Mouse (Mus musculus) layer of hippocampus, postnatal 25 days (tissue): ENCODE measurements around the gene Pomt2. TPM values are rescaled to one million over a fixed set of nuclear protein-coding genes. Genes with fewer than 3 reads are reported as not detected.
"Not testable (repeated sequence)": the region's sequence is repeated elsewhere in the genome, so short reads cannot be mapped to it uniquely, and the experiment has no call there.

ENCODE experiments used
- DNase-seq, 2 experiments: peaks; one replicate each; pipeline ENCODE4 v3.0.0; 2022; ENCODE audit warnings: mixed read lengths in 2 of 2, low spot score in 1 of 2; ENCODE audit errors: extremely low spot score in 1 of 2
- total RNA-seq, 2 experiments: library from RNA; stranded (reverse); gene quantifications; 2 replicates each; pipeline ENCODE4 v1.2.3; 2021

The Pomt2 gene
- total RNA-seq = 10 to 100 TPM; 17.5 to 19.2 TPM

DNA sequence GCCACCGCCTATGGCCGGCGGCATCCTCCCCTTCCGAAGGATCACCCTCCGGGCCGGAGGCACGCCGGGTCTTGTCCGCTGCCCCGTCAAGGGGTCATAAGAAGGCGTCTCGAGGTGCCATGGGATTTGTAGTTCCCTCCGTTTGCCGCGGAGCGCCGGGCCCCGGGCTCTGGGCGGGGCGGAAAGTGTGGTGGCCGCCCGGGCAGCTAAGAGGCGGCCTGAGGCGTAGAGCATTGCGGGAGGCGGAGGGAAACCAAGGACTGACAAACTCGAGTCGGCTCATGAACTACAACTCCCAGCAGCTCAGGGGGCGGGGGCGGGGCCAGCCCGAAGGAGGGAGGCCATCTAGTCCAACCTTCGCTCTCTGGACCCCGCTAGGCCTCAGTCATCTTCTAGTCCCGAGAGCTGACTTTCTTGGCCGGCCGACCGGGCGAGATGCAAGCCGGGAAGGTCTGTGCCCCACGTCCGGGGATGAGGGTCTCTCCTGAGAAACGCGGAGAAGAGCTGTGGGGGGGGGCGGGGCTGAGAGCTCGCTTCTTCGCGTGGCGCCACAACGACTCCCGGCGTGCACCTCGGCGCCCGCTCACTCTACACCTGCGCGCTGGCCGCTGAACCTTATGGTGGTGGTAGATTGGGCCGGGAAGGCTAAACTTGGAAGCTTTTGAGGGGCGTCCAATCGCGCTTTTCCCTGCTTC is at the start of gene Pomt2:
Pomt2 (minus strand) TSS at position 574 of the 695 bp plus-strand sequence.
- DNase-seq = peak; percentile 70 to 80

DNA sequence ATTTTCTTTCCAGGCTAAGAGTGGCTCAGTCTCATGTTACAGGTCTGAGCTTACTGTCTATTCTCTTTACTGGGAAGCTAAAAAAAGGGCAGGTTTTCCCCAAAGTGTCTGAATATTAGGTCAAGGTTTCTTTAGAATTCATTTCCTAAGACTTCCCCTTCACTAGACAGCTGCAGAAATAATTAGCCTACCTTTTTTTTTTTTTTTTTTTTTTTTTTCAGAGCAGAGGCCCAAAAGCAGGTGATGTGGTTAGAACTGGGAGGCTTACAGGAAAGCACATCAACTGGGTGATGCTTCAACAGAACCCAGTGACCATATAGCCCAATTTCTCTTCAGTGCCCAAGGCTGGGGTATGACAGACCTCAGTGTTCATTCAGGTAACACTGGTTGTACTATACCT is 48.5 kb upstream of the Pomt2 start:
- DNase-seq = no peak

DNA sequence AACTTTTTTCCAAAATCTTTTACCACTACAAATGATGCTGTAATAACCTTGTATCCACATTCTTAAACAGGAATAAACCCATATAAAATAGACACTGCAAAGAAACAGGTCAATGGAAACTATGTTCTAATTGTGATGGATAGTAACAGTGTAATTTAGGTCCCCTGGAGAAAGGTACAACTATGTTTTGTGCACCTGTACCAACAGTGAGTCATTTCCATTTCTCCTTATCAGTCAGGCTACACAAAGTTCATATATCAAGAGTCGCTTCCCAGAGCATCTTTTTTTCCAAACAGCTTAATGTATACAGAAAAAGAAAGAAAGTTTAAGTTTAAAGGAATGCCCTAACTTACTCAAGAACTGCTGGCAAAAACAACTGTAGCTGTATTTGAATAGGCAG is 47.3 kb upstream of the Pomt2 start:
- no peak for DNase-seq

DNA sequence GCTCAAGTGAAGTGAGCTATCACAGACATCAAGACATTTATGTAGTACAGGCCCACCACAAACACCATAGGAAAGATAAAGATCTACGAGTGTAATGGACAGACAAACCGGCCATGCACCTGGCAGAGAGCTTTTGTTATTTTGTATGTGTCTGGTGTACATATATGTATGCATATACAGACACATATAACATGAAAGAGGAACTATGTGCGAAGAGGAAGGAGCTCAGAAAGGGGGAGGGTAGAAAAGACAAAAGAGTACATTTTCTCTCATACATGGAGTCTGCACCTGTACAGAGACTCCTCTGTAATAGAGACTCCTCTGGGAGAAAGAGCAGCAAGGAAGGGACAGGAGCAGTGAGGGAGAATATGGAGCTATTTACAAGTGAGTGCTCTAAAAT is 45.2 kb upstream of the Pomt2 start:
- no peak for DNase-seq

DNA sequence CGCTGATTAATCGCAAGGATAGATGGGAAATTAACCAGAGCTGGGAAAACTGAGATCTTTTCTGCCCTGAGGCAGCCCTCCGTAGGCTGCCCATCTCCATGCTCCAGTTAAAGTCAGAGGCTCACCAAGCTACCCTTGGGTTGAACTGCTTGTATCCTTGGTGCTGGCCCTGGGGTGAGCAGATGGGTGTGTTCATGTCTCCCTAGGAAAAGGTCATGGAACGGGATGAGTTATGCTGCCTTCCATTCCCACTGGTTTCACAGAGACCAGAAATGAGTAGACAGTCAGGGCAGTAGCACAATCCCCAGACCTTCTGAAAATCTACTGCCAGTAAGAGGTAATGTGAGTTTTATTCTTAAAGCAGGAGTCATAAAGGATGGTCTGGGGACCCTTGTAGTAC is 29.9 kb upstream of the Pomt2 start:
- no peak for DNase-seq

DNA sequence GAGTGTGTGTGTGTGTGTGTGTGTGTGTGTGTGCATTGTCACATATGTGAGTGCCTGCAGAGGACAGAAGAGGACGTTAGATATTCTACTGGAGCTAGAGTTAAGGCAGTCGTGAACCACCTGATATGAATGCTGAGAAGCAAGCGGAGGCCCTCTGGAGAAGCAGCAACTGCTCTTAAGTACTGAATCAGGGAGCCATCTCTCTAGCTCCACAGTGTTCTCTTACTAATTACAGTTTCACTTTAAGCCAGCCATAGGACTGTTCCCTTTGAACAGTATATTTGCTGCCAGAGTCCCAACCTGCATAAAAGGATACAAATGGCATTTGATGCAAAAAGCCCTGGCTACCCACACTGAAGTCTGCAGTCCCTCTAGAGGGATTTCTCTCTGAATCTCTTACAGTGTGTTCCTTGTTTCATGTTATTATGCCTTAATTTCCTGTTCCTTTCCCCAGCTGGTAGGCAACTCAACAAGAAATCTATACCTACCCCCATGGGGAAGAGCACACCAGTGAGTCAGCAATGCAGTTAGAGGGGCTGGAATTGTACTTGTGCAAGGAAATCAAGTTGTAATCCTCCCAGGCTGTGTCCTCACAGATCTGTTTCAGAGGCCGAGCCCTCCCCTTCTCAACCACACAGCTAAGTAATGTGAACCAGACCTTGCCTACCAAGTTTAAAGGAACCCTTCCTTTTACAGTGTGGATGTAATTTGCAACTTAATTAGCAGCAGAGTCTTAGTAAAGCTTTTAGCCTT is 27.6 kb upstream of the Pomt2 start:
- no peak for DNase-seq

DNA sequence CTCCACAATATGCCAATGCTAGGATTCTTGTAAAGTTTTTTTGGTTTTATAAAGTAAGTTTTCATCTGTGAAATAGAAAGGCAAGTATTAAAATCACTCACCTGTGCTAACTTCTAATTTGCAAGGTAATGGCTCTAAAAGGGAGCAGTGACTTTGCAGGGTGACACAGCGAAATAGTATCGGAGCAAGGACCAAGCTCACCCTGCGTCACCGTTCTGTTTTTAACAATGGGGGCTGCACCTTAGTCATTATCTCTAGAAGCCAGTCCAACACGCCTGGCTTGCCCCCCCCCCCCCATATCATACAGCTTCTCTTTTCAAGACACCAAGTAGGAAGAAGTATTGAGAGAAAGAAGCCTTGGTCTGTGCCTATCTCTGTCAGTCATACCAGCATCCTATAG is 13.0 kb upstream of the Pomt2 start:
- DNase-seq = no peak

DNA sequence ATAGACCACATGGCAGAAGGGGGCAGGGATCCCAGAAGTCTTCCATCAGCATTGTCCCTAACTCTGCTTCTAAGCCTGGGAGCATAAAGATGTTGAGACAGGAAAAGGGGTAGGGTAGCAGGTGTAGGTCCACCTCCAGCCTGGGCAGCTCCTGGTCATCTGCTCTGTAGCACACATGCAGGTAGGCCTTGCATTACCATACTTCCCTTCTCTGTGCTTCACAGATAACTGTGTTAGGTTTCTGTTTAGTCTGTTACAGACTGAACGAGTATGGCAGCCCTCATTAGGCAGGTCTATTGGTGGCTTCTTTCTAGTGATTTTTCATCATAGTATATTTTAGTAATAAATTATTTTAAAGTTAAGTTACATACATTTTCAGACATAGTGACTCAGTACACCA is 12.5 kb upstream of the Pomt2 start:
- no peak for DNase-seq

DNA sequence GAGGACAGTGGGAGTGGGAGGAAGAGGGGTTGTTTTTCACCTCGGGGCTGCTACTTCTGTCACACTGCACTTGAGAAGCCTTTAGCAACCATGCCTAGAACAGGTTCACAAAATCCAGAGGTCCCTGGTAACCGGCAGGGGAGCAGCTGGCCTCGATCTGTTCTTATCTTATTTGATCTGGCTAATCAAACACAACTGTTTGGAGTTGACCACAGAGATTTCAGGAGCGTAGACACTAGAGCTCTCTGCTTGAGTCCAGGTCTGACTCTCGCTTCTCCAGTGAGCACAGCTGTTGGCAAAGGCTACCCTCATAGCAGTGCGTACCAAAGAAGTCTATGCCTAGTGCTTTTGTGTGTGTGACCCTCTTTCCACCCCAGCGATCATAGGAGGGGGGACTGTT is 10.3 kb upstream of the Pomt2 start:
- no peak for DNase-seq

DNA sequence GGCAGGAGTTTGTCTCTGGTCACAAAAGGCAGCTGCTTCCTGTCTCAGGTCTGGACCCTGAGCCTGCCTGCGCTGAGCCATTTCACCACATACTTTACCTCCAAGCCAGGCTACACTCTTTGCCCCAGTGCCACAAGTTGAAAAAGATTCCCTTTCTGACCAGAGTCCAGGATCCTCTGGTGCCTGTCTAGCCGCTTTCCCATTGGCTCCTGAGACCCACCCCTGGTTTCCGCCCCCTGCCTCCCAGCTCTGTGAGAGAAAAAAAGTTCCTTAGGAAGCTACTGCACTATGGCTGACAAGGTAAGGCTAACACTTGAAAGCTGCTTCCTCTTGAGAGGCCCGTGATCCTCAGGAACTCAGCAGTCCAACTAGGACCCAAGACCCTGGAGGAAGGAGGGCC is 9.6 kb upstream of the Pomt2 start:
- no peak for DNase-seq

DNA sequence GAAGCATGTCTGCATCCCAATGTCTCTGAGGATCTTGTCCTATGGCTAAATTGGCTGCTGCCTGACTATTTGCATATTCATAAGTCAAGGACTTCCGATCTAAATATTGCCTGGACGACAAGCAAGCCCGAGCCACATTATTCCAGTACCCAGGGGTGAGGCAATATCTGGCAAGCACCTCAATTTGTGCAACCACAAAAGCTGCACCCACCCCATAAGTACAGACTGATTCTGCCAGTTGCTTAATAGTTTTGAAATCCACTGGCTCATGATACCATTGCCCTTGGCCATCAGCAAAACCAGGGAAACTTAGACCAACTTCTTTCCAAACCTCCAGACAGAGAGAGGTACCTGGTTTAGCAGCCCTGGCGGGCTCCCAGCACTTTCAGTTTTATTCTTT is 6.7 kb upstream of the Pomt2 start:
- not testable (repeated sequence) for DNase-seq

DNA sequence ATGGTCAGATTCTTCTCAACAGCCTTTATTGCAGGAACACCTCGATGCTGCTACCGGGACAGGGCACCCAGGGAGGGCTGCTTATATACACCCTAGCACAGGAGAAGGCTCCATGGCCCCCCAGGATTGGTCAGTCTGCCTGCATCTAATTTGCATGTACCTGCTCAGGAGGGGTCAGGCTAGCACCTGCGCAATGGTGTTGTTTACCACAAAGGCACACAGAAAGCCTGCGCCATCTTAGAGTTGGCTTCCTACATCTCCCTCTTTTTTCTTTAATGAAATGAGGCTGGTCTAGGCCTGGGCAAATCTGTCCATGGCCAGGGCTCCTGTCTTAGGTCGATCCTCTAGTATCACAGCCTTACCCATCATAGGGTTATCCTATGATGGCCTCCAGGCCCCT is 1.7 kb upstream of the Pomt2 start:
- no peak for DNase-seq

DNA sequence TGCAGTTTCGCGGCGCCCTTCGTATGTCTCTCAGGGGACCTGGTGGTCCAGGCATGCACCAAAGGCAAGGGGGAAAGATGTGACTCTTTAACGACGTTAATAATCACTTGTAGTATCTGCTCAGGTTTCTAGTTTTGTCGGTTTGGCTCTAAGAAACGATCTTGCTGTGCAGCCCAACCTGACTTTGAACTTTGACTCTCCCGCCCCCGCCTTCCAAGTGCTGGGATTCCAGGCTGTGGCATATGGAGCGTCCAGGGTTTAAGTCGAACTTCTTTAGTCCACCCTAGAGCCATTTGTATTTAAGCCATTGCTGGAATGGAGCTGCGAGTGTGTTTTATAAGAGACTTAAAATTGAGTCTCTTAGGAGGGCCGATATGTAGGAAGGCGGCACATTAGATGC is 368 bp upstream of the Pomt2 start:
- DNase-seq = no peak

DNA sequence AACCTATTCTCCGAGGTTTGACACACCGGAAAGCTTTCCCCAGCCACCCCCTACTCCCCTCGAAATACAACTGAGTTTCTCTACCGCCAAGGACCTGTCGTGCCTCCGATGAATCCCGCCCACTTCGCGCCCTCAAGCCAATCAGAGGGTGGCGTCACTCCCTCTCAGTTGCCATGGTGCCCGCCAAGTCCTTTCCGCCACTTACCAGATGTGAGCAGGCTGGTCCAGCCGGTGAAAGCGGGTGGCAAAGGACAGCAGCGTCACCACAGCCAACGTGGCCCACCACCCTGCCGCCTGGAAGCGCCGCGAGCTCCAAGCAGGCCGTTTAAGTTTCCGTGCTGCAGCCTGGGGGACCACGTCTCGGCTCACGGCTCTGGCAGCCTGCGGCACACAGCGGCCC is 802 bp downstream of the Pomt2 start, which contains the start of gene Gstz1:
Gstz1 (plus strand) TSS at position 200 of the 400 bp plus-strand sequence.
- peak; percentile 72 to 79 for DNase-seq

DNA sequence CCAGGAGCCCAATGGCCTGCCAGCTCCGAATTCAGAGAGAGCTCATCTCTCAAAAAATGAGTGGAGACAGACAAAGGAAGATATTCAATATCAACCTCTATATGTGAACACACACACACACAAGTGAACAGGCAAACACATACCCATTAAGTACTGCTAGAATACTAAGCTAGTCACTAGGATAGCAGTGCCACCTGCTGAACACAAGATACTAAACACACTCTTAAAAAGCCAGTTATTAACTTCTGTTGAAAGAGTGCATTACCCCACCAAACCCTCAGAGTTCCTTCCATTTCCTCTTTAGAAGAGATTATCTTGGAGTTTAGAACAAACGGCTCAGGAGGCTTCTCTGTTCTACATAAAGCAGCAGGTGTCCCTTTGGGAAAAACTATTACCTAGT is 5.6 kb downstream of the Pomt2 start:
- no peak for DNase-seq

DNA sequence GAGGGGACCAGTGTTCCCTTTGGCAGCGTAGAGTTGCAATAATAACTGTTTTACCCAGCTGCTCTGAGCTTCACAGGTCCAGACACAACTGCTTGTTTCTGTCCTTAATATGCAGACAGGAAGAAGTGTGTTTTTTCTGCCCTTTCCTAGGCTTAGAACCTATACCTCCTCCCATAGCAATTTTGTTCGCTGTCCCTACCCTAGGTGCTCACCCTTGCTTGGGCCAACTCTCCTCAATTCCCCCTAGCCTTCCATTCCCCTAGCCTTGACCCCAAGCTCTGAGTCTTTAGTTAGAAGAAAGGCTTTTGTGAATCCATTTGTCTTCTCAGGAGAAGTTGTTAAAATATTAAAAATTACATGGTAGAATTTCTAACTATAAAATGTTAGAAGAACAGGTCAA is 9.0 kb downstream of the Pomt2 start:
- no peak for DNase-seq

DNA sequence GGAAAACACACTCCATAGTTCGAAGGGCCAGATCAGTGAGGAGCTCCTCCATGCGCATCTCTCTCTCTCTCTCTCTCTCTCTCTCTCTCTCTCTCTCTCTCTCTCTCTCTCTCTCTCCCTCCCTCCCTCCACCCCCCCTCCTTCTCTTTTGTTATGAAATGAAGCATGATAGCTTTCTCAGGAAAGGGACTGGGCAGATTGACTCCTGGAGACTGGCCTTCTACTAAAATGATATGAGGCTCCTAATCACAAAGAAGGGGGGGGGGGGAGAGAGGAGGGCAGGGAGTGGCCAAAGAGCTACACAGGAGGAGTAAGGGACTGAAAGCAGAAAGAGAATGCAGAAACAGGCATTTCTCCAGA is 9.4 kb downstream of the Pomt2 start:
- no peak for DNase-seq

DNA sequence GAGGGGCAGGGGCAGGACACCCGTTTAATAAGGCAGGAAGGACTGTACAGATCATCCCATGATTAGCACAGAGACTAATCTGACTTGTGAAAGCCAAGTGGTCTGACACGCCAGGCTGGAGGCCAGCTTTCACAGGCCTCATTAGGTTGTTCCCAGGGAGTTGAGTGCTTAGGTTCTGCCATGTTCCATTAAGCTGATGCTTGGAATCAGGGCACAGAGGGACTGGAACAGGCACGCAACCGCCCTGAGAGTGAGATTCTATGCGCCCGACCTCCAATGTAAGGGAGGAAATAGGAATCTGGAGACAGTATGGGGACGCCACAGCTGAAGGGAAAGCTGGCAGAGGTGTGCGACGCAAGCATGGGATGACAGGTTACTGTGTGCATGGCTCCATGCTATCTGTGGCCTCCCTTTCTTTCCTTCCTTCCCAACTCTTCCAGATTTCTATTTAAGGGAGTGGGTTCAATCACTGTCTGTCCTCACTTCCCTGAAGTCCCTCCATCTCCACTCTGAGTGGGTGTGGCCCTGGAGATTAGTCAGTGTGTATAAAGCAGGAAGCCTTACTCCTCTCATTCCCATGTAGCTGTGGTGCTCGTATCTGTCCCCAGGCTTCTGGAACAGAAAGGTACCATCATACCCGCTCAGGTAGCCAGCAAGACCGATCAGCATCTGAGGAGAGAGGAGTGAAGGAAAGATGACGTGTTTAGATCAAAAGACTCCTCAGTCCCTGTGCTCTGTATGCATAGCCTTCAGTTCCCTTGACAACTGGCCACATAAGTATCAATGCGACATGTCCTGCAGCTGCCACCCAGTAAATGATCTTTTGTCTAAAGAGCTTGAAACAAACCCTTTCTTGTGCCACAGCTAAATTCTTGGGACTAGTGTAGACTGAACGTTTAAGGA is 10.1 kb downstream of the Pomt2 start:
- DNase-seq = no peak

DNA sequence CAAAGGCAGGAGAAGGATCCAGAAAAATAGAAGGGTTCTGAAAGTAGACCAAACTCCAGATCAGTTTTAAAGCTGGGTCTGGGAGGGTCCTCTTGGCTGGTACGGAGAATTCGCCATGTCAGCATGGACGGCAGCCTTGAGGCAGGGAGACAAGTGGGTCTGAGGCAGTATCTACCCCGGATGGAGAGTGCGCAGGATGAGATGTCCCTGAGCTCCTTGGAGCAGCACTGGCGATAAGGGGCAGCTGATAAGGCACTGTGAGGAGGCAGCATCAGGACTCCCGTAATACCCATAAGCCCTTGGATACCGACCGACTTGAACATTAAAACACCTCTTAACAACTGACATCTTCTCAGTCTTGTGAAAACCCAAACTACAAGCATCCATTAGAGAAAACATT is 15.0 kb downstream of the Pomt2 start:
- no peak for DNase-seq

DNA sequence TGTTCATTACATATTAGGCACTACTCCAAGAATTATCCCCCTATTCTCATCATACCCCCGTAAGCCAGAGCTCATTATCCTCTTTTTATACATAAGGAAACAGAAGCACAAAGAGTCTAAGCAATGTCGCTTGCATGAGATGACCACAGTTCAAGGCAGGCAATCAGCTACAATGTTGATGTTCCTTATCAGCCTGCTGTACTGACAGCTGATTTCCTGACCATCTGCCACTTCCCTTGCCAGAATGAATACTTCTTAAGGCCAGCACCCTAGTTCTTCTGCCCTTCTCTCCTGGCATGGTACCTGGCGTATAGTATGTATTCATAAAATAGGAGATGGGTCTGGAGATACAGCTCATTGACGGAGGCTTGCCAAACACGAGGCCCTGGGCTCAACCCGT is 15.6 kb downstream of the Pomt2 start:
- DNase-seq = no peak

DNA sequence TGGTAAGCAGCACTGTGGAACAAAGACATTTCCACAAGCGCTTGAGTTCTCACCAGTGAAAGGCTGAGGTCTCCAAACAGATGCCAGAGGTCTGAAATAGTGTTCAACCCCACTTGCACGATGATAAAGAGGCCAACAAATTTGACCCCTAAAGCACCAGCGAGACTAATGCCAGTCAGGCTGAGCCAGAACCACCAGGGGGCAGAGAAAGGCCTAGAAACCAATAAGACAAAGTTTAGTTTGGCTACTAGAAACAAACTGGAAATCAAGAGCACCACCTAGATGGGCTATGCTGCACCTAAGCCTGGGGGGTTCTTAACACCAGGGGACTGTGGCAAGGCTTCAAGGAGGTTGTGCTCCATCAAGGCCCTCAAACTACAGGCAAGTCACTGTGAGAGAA is 16.1 kb downstream of the Pomt2 start:
- peak in 1 of 2 experiments; percentile 24 for DNase-seq
